Mouse (Mus musculus): ENCODE measurements around the gene Il5ra. TPM values are rescaled to one million over a fixed set of nuclear protein-coding genes. Genes with fewer than 3 reads are reported as not detected.

The Il5ra gene
- polyA plus RNA-seq, 1 experiment from 2014 or later, result 0.05 TPM

DNA sequence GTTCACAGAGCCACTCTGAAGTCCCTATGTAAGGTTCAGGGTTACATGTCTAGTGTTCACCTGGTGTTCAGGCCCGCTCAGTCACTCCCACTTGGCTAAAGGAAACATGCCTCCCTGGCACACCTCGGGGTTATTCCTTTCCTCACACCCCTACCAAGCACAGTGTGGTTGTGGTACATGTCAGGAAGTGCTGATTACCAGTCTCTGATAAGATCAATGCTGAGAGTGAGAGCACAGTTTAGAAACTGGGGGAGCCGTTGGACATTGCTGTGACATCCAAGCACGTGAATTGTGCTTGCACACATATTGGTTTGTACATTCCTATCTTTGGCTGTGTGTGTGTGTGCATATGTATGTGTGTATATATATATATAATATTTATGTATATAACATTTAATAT, 16.3 kb downstream of the Il5ra start:
- H3K4me1 ChIP-seq (replicated peaks), result no peaks in the 10 kb centered on the region
- H3K27me3 ChIP-seq, result no peaks in the 10 kb centered on the region
- no peaks in the 10 kb centered on the region for H3K36me3 ChIP-seq (replicated peaks)
- no peak overlapping the region for H3K4me3 ChIP-seq (replicated peaks)
- 33% methylated on average over 4 of the region's 4 CpGs for WGBS (ENCODE audit: insufficient replicate concordance)
- no peak overlapping the region for H3K4me2 ChIP-seq
- H3K9me3 ChIP-seq (replicated peaks), result no peaks in the 10 kb centered on the region
- H3K27ac ChIP-seq (replicated peaks), result no peak overlapping the region
- no peak overlapping the region for H3K9ac ChIP-seq
- no peak for ATAC-seq (ENCODE audit: insufficient read depth)

DNA sequence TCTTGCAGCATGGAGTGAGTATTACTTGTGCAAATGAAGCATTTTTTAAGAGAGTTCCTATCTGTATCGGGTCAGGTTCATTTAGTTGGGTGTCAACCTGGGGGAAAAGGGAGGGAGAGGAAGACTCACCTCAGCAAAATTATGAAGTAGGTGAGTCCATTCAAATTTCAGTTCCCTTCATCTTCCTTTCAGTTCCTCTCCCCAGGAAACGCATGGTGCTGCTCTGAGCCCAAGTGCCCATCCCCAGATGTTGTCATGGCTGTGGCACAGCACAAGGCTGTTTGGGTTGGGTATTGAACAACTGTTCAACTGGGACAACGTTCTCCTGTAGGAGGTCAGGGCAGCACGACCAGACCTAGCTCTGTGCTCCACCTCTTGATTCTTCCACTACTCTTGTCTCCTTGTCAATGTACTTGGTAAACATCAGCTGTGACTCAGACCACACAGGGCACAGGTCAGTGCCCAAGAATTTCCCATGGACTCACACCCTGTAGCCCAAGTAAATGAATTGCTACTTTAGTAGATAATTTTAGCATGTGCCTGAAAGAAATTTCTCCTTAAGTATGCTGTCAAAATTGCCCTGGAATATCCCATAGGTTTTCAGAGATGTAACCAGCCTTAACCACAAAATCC, 19.0 kb downstream of the Il5ra start:
- Histone ChIP-seq H3K4me2 (no peak overlapping the region), H3K36me3 (replicated peaks) (no peaks in the 10 kb centered on the region), H3K4me3 (replicated peaks) (no peak overlapping the region), H3K9me3 (replicated peaks) (no peaks in the 10 kb centered on the region), H3K4me1 (replicated peaks) (no peaks in the 10 kb centered on the region), H3K9ac (no peak overlapping the region), H3K27ac (replicated peaks) (no peak overlapping the region), H3K27me3 (no peaks in the 10 kb centered on the region)
- ATAC-seq (ENCODE audit: insufficient read depth), result no peak
- 64% methylated on average over 4 of the region's 4 CpGs for WGBS (ENCODE audit: insufficient replicate concordance)

DNA sequence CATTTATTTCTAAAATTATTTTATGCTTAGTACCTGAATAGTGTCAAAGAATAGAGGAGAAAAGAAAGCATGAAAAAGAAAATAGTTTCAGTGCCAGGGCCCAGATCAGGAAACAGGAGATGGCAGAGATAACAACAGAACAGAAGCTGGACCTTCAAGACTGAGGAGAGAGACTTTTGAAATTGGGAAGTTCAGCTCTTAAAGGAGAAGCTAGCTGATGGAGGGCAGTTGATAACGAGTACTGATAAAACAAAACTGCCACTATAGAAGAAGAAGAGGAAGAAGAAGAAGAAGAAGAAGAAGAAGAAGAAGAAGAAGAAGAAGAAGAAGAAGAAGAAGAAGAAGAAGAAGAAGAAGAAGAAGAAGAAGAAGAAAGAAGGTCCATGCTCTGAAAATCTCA, 21.1 kb downstream of the Il5ra start:
- Histone ChIP-seq H3K4me2 (no peak overlapping the region), H3K27ac (replicated peaks) (no peak overlapping the region), H3K36me3 (replicated peaks) (no peaks in the 10 kb centered on the region), H3K27me3 (no peaks in the 10 kb centered on the region), H3K4me1 (replicated peaks) (no peaks in the 10 kb centered on the region), H3K9me3 (replicated peaks) (no peaks in the 10 kb centered on the region), H3K4me3 (replicated peaks) (no peak overlapping the region), H3K9ac (no peak overlapping the region)
- 3% methylated on average over 1 of the region's 1 CpGs for whole genome bisulfite sequencing (ENCODE audit: insufficient replicate concordance)
- ATAC-seq (ENCODE audit: insufficient read depth), result no peak

DNA sequence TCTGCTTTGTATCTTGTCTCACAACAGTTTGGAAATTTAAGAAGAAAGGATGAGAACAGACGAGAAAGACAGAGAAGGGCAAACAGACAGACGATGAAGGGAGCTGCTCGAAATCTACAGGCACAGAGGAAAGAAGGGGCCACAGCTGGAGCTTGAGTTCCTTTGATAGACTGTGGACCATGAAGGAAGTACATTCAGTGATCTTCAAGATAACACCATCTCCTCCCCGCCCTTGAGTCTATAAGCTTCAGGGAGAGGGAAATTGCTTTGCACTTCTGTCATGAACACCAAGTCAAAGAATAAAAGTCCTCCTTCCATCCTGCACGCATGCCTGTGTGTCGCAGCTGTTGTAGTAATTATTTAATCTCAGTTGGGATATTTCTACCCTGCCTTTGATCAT, 22.8 kb downstream of the Il5ra start:
- Histone ChIP-seq H3K9ac (no peak overlapping the region), H3K4me2 (no peak overlapping the region), H3K27ac (replicated peaks) (no peak overlapping the region), H3K27me3 (no peaks in the 10 kb centered on the region), H3K9me3 (replicated peaks) (no peaks in the 10 kb centered on the region), H3K36me3 (replicated peaks) (no peaks in the 10 kb centered on the region), H3K4me3 (replicated peaks) (no peak overlapping the region), H3K4me1 (replicated peaks) (no peaks in the 10 kb centered on the region)
- WGBS (ENCODE audit: insufficient replicate concordance), result 16% methylated on average over 6 of the region's 6 CpGs
- ATAC-seq (ENCODE audit: insufficient read depth), result no peak

DNA sequence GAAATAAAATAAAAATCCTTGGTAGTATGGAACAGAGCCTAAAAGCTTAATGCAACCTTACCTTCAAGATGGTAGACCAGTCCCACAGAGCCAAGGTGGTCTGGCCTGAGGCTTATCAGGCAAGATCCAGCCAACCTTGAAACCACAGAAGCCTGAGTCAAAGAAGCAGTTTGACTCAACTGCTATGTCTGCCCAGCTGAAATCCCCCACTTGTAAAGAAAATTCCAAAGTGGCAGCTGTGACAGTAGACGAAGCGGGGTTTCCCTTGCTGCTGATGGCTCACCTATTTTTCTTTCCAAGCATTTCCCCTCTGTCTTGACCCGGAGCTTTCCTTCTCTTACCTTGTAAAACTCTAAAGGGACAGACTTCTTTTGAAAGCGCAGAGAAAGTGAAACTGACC, 23.2 kb downstream of the Il5ra start:
- ATAC-seq (ENCODE audit: insufficient read depth), result no peak
- no peaks in the 10 kb centered on the region for H3K27me3 ChIP-seq
- no peak overlapping the region for H3K27ac ChIP-seq (replicated peaks)
- H3K9ac ChIP-seq, result no peak overlapping the region
- H3K4me2 ChIP-seq, result no peak overlapping the region
- H3K4me1 ChIP-seq (replicated peaks), result no peaks in the 10 kb centered on the region
- H3K36me3 ChIP-seq (replicated peaks), result no peaks in the 10 kb centered on the region
- WGBS (ENCODE audit: insufficient replicate concordance), result 32% methylated on average over 4 of the region's 4 CpGs
- H3K9me3 ChIP-seq (replicated peaks), result no peaks in the 10 kb centered on the region
- no peak overlapping the region for H3K4me3 ChIP-seq (replicated peaks)

DNA sequence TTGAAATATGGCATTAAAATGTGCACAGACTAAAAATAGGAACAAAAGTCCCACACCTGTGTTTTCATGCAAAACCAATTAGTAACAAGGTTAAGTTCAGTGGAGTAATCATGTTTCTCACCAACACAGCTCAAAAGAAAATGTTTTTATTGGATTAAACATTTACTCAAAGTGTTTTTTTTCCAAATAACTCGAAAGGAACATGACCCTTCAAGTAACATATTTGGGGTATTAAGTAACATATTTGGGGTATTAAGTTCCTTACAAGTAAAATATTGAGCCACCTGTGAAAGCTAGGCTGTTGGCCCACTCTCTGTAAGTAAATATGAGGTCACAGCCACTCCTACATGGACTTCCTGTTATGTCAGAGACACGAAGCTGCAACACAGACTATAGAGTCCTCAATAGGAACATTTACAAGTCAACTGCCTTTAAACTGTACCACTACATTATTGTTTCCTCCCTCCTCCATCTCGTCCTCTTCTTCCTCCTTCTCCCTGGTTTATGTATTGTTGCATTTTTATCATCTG, 43.3 kb downstream of the Il5ra start:
- Histone ChIP-seq H3K4me1 (replicated peaks) (no peaks in the 10 kb centered on the region), H3K4me2 (no peak overlapping the region), H3K36me3 (replicated peaks) (no peaks in the 10 kb centered on the region), H3K9ac (no peak overlapping the region), H3K9me3 (replicated peaks) (no peaks in the 10 kb centered on the region), H3K27me3 (no peaks in the 10 kb centered on the region), H3K27ac (replicated peaks) (no peak overlapping the region), H3K4me3 (replicated peaks) (no peak overlapping the region)
- 26% methylated on average over 3 of the region's 3 CpGs for WGBS (ENCODE audit: insufficient replicate concordance)
- ATAC-seq (ENCODE audit: insufficient read depth), result no peak

DNA sequence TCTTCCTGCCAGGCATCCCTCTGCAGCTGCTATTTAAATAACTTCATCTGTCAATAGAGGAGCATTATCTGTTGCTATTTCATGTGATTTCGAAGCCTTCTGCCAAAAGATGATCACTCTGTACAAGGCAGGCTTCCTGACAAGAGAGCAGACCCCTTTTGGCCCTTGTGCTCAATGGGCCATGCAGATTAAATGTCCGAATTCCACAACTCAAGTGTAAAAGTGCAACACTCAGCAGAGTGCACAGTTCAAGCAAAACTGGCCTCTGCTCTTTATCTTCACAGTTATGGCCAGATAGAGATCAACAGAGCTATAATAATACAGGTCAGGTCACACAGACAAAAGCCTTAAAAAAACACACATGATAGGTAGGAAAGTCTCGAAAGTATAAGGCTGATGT, 46.9 kb downstream of the Il5ra start:
- Histone ChIP-seq H3K9me3 (replicated peaks) (no peaks in the 10 kb centered on the region), H3K4me3 (replicated peaks) (no peak overlapping the region), H3K4me1 (replicated peaks) (no peaks in the 10 kb centered on the region), H3K27me3 (no peaks in the 10 kb centered on the region), H3K9ac (no peak overlapping the region), H3K27ac (replicated peaks) (no peak overlapping the region), H3K36me3 (replicated peaks) (no peaks in the 10 kb centered on the region), H3K4me2 (no peak overlapping the region)
- no peak for ATAC-seq (ENCODE audit: insufficient read depth)
- 44% methylated on average over 3 of the region's 3 CpGs for WGBS (ENCODE audit: insufficient replicate concordance)

DNA sequence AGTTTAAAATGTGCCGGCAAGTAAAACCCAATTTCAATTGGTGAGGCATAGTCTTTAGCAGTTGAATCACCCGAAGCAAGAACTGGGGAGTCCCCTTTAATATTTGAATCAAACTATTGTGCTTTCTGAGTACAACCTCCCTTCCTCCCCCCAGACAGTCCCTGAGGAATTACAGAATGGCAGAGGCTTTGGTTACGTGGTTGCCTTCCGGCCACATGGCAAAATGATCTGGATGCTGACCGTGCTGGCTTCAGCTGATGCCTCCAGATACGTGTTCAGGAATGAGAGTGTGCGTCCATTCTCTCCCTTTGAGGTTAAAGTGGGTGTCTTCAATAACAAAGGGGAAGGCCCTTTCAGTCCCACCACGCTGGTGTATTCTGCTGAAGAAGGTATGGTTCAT, 73.3 kb downstream of the Il5ra start:
- WGBS (ENCODE audit: insufficient replicate concordance), result 66% methylated on average over 8 of the region's 8 CpGs
- Histone ChIP-seq H3K27me3 (no peaks in the 10 kb centered on the region), H3K9me3 (replicated peaks) (no peaks in the 10 kb centered on the region), H3K4me3 (replicated peaks) (no peak overlapping the region), H3K36me3 (replicated peaks) (no peaks in the 10 kb centered on the region), H3K27ac (replicated peaks) (no peak overlapping the region), H3K9ac (no peak overlapping the region), H3K4me1 (replicated peaks) (no peaks in the 10 kb centered on the region), H3K4me2 (no peak overlapping the region)
- ATAC-seq (ENCODE audit: insufficient read depth), result no peak

DNA sequence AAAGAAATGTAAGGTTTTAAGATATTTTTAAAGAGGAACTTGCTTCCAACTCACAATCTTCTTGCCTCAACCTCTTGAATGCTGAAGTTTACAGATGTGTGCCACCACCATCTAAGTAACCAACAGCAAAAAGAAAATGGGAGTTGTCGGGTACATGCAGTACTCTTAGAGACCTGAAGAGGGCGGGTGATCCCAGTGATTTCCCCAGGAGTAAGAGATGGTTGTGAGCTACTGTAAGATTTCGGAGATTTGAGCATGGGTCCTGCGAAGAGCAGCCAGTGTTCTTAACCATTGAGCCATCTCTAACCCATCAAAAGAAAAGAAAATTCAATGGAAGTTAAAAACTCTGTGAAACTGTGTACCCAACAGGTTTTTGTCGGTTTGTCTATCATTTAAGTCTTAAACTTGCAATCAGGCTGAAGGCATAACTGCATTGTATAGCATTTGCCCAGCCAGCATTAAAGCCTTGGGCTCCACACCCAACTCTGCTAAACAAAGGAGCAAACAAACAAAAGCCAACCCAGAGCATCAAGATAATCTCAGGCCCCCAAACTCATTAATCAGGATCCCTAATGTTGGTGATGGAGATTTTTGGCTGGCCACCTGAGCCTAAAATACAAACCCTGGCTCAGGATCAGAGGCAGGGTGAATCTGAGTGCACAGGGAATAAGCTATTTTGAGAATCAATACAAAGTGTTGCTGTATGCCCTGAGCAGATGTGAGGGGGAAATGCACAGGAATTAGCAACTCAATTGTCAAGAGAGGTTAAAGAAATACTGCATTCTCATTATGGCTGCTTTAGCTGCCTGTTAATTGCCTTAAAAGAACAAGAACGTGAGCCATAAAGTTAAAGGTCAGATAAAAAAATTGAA, 84.8 kb downstream of the Il5ra start:
- no peaks in the 10 kb centered on the region for H3K36me3 ChIP-seq (replicated peaks)
- no peak for ATAC-seq (ENCODE audit: insufficient read depth)

More for the DNA sequence above, 84.8 kb downstream of the Il5ra start:
- H3K4me3 ChIP-seq (replicated peaks), result no peak overlapping the region
- H3K27me3 ChIP-seq, result no peaks in the 10 kb centered on the region
- H3K9ac ChIP-seq, result no peak overlapping the region
- no peaks in the 10 kb centered on the region for H3K9me3 ChIP-seq (replicated peaks)
- no peaks in the 10 kb centered on the region for H3K4me1 ChIP-seq (replicated peaks)
- WGBS (ENCODE audit: insufficient replicate concordance), result 24% methylated on average over 6 of the region's 6 CpGs
- no peak overlapping the region for H3K4me2 ChIP-seq
- no peak overlapping the region for H3K27ac ChIP-seq (replicated peaks)
